Mouse (Mus musculus): ENCODE results near the gene Acvr1.

The Acvr1 gene

DNA sequence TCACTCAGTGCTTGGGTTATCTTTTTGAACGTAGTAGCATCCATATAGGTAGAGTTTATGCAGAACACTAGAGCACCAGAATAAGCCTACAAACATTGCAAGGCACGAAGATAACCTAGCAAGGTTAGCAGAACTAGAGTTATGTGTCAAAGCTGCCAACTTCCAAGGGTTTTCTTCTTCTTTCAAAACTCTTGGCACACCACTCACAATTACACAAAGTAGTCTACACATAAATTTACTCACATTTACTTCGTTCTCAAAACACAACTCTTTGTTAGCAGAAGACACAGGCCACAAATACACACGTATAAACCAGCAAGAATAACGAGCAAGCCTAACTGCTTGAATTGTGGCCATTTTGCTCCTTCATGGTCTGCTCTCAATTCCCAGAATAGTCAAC is 23.7 kb downstream of the Acvr1 start:
- DNase-seq (ENCODE audit: low read depth, low spot score) = no peak
- no peaks in the 10 kb centered on the region for H3K36me3 ChIP-seq (ENCODE audit: control insufficient read depth, insufficient read depth, low read length, poor library complexity, severe bottlenecking)
- H3K27me3 ChIP-seq (ENCODE audit: control insufficient read depth, insufficient read depth, low read length, poor library complexity, severe bottlenecking) = no peaks in the 10 kb centered on the region

DNA sequence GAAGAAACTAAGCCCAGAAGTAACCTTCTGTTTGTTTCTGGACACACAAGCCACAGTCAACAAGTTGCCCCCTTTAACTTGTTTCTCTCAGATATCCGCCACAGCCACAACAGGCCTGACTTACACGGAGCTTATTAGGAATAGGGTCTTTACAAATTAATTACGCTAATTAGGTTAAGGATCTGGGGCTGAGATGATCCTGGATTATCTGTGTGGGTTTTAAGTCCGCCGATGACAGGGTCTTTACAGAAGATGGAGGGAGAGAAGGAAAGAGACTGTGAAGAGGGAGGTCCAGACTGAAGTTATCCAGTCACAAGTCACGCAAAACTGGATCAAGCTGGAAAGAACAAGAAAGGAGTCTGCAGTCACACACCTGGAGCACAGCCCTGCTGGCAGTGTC is 28.8 kb downstream of the Acvr1 start:
- no peaks in the 10 kb centered on the region for H3K36me3 ChIP-seq (ENCODE audit: control insufficient read depth, insufficient read depth, low read length, poor library complexity, severe bottlenecking)
- H3K27me3 ChIP-seq (ENCODE audit: control insufficient read depth, insufficient read depth, low read length, poor library complexity, severe bottlenecking) = no peaks in the 10 kb centered on the region
- DNase-seq (ENCODE audit: low read depth, low spot score) = no peak

DNA sequence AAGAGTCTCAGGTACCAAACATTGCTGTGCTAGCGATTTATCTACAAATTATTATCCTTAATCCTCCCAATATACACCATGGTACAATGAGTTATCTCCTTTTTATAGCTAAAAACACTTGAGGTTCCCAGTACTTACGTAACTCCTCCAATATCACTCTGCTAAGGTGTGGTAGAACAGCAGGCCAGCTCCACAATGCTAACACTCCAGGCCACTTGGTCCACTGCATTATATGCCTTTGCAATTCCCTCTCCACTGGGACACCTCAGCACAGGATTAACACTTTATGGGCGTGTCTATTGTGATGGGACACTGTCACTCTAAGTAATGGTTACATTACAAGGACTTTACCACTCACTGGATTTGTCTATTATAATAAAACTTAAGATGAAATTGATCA is 30.2 kb downstream of the Acvr1 start:
- H3K36me3 ChIP-seq (ENCODE audit: control insufficient read depth, insufficient read depth, low read length, poor library complexity, severe bottlenecking) = no peaks in the 10 kb centered on the region
- no peak for DNase-seq (ENCODE audit: low read depth, low spot score)
- H3K27me3 ChIP-seq (ENCODE audit: control insufficient read depth, insufficient read depth, low read length, poor library complexity, severe bottlenecking) = no peaks in the 10 kb centered on the region

DNA sequence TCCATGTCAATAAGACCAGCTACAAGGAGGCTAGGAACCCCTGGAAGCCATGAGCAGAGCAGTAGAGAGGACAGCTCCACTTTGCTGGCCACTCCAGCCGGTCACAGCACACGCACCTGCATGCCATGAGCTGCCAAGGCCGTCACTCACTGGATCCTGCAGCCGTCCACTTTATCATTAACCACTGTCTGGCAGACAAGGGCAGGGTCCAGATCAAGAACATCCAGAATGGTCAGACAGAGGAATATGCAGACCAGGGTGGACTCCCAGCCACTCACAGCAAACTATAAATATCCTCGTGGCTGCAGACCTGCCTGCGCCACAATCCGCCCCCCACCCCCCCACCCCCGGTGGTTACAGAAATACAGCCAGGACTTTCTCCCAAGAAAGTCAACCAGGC is 31.7 kb downstream of the Acvr1 start:
- no peaks in the 10 kb centered on the region for H3K36me3 ChIP-seq (ENCODE audit: control insufficient read depth, insufficient read depth, low read length, poor library complexity, severe bottlenecking)
- no peak for DNase-seq (ENCODE audit: low read depth, low spot score)

DNA sequence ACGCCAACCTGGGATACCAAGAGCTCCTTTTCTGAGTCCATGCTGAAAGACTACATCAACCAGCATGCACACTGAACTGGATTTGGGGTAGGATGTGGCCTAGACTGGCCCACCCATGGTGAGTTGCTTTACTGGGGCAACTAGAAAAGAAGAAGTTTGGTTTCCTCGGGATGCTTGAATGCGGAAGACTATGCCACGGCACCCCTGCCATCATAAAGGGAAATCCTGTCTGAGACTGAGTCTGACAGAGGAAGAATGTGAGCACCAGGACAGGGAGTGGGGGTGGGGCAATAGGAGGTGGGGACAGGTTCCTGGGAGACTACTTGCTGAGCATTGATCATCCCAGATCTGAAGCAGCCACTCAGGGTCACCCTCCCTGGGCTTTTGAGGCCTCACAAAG is 32.6 kb downstream of the Acvr1 start:
- DNase-seq (ENCODE audit: low read depth, low spot score) = no peak
- Histone ChIP-seq H3K27me3 (ENCODE audit: control insufficient read depth, insufficient read depth, low read length, poor library complexity, severe bottlenecking) (no peaks in the 10 kb centered on the region), H3K36me3 (ENCODE audit: control insufficient read depth, insufficient read depth, low read length, poor library complexity, severe bottlenecking) (no peaks in the 10 kb centered on the region)

More for the DNA sequence above, 31.7 kb downstream of the Acvr1 start:
- H3K27me3 ChIP-seq (ENCODE audit: control insufficient read depth, insufficient read depth, low read length, poor library complexity, severe bottlenecking) = no peaks in the 10 kb centered on the region

DNA sequence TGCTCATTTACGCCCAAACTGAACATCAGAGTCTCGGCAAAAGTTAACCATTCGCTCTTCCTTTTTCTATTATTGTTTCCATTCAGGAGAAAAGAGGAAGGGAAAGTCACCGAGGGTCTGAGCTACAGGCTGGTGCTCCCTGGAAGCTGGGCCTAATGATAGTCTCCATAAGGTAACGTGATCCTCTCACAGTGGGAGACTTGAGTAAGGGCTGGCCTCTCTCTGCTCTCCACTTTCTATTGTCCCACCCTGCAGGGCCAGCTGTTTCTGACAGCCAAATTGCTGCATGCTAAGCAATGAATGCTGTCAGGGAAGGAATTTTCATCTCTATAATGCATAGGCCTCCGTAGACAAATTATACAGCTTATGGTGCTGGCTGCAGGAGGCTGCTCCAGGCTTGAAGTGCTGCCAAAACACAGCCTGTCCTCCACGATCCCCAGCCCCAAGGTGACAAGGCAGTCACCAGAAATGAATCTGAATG is 33.4 kb downstream of the Acvr1 start:
- no peak for DNase-seq (ENCODE audit: low read depth, low spot score)
- Histone ChIP-seq H3K36me3 (ENCODE audit: control insufficient read depth, insufficient read depth, low read length, poor library complexity, severe bottlenecking) (no peaks in the 10 kb centered on the region), H3K27me3 (ENCODE audit: control insufficient read depth, insufficient read depth, low read length, poor library complexity, severe bottlenecking) (no peaks in the 10 kb centered on the region)

DNA sequence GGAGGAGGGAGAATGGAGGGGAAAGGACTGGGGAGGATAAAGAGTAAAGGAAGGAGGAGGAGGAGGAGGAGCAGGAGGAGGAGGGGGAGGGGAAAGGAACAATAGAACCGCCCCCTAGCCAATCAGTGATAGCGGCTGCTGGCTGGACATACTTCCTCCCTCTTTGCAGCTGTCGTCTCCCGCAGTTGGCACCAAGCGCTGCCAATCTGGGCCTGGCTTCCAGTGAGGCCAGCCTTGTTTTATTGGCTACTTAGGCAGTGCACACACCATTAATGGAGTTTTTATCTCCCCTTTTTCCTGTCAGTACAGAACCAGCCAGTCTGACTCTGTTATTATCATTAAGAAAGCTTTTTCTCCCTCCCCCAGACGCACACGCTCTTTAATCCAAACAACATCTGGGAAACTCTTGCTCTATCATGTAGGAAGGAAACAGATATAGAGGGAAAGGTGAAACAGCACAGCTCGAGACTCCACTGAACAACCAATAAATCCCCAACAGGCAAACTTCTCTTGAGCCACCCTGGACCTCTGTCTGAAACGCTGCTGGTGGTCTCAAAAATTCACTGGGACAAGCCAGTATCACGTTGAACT is 34.6 kb downstream of the Acvr1 start:
- no peaks in the 10 kb centered on the region for H3K27me3 ChIP-seq (ENCODE audit: control insufficient read depth, insufficient read depth, low read length, poor library complexity, severe bottlenecking)
- DNase-seq (ENCODE audit: low read depth, low spot score) = no peak
- no peaks in the 10 kb centered on the region for H3K36me3 ChIP-seq (ENCODE audit: control insufficient read depth, insufficient read depth, low read length, poor library complexity, severe bottlenecking)

DNA sequence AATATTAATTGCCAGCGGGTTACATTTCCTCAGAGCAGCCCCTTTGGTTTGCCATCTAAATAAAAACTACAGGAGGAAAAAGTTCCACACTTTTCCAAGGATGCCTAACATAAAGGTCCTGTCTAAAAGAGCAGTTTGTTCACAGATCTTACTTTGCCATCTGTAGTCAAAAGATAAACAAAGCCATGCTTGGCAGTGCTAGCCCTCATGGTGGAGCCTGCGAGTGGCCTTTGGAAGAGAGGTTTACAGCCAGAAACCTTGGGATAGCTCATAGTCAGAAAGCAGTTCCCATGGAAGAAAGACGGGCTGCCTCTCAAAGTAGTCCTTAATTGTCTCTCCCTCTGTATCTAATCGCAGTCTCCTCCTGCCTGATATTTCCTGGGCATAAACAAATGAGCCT is 36.4 kb downstream of the Acvr1 start:
- DNase-seq (ENCODE audit: low read depth, low spot score) = no peak
- no peaks in the 10 kb centered on the region for H3K36me3 ChIP-seq (ENCODE audit: control insufficient read depth, insufficient read depth, low read length, poor library complexity, severe bottlenecking)
- no peaks in the 10 kb centered on the region for H3K27me3 ChIP-seq (ENCODE audit: control insufficient read depth, insufficient read depth, low read length, poor library complexity, severe bottlenecking)

DNA sequence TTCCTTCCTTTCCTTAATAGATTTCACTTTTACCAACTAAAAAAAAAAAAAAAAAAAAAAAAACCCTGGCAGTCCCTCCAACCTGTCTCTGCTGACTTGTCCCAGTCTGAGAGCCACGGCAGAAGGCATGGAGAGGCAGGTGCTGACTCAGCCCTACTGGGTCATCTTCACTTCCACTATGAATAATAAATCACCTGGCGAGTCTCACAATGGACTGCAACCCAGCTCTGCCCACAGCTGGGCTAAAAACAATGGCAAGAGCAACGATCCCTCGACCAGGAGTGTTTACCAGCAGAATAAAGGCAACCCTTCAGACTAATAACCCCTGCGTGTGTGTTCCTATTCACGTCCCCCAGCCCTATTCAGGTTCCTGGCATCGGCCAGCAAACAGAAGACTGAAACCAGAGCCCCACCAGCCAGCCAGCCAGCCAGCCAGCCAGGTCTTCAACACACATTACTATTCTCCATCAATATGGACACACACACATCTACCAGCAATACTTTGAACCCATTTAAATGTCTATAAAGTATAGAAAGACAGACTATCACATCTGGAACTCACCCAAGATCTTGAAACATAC is 37.0 kb downstream of the Acvr1 start:
- H3K27me3 ChIP-seq (ENCODE audit: control insufficient read depth, insufficient read depth, low read length, poor library complexity, severe bottlenecking) = no peaks in the 10 kb centered on the region

DNA sequence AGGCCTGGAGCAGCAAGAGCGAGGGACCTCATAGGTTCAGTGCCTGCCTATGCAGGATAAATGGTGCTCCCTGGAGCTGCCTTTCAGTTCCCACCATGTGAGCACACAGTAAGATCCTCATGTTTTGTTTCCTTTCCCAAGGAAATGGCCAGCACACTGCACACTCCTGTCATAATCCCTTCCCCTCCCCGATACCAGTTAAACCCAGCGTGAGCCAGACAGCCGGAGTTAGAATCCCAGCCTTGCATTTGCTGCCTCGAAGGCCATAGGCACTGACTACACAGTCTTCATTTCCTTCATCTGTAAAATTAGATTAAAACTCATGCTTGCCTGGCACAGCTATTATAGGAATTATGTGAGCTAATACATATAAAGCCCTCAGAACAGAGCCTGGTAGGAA is 37.6 kb downstream of the Acvr1 start:
- H3K27me3 ChIP-seq (ENCODE audit: control insufficient read depth, insufficient read depth, low read length, poor library complexity, severe bottlenecking) = no peaks in the 10 kb centered on the region
- no peak for DNase-seq (ENCODE audit: low read depth, low spot score)
- H3K36me3 ChIP-seq (ENCODE audit: control insufficient read depth, insufficient read depth, low read length, poor library complexity, severe bottlenecking) = no peaks in the 10 kb centered on the region

More for the DNA sequence above, 37.0 kb downstream of the Acvr1 start:
- no peaks in the 10 kb centered on the region for H3K36me3 ChIP-seq (ENCODE audit: control insufficient read depth, insufficient read depth, low read length, poor library complexity, severe bottlenecking)
- no peak for DNase-seq (ENCODE audit: low read depth, low spot score)

DNA sequence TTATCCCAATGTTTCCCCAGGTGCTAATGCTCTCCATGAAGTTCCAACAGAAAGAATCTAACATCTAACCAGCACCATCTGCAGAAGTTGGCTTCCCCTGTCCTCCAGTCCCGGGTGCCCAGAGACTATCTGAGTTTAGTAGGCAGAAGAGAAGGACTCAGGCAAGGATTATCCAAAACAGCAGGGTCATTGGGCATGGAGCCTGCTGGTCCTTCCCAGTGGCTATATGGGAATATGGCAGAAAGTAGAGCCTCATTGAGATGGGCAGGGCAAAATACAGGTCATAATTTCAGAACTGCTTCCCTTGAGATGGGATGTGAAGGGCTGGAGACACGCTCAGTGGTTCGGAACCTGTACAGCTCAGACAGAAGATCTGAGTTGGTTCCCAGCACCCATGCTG is 39.2 kb downstream of the Acvr1 start:
- Histone ChIP-seq H3K27me3 (ENCODE audit: control insufficient read depth, insufficient read depth, low read length, poor library complexity, severe bottlenecking) (no peaks in the 10 kb centered on the region), H3K36me3 (ENCODE audit: control insufficient read depth, insufficient read depth, low read length, poor library complexity, severe bottlenecking) (no peaks in the 10 kb centered on the region)
- no peak for DNase-seq (ENCODE audit: low read depth, low spot score)

DNA sequence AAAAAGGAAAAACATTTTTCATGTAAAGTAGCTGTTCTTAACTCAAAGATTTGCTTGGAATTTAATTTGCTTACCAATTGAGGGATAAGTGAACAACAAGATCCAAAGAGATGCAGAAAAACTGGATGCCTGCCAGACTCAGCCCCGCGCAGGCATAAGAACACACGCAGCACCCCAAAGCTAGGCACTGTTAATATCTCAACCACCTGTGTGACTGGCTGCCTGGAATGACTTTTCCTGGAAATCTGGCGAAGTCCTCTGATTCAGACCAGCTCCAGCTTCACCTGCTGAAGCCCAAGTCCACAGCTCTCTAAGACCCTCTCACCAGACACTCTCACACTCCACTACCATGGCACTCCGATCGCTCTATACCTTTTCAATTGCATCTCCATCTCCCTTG is 42.6 kb downstream of the Acvr1 start:
- no peak for DNase-seq (ENCODE audit: low read depth, low spot score)
- no peaks in the 10 kb centered on the region for H3K27me3 ChIP-seq (ENCODE audit: control insufficient read depth, insufficient read depth, low read length, poor library complexity, severe bottlenecking)
- H3K36me3 ChIP-seq (ENCODE audit: control insufficient read depth, insufficient read depth, low read length, poor library complexity, severe bottlenecking) = no peaks in the 10 kb centered on the region

DNA sequence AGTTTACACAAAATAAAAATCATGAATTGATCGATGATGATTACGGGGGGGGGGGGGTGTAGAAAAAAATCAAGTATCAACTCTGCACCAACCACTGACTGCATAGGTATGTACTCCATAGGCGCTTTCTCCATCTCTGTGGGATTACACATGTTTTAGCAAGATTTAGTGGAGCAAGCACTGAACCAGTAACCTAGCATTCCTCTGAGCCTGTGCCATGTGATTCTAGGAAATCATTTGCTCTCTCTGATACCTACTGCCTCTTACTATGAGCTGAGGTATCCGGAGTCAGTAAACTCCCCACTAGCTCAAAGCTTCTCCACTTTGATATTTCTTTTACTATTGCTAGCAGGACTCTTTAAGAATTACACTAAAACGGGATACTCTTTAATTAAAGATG is 43.1 kb downstream of the Acvr1 start:
- no peaks in the 10 kb centered on the region for H3K27me3 ChIP-seq (ENCODE audit: control insufficient read depth, insufficient read depth, low read length, poor library complexity, severe bottlenecking)
- no peaks in the 10 kb centered on the region for H3K36me3 ChIP-seq (ENCODE audit: control insufficient read depth, insufficient read depth, low read length, poor library complexity, severe bottlenecking)
- DNase-seq (ENCODE audit: low read depth, low spot score) = no peak

DNA sequence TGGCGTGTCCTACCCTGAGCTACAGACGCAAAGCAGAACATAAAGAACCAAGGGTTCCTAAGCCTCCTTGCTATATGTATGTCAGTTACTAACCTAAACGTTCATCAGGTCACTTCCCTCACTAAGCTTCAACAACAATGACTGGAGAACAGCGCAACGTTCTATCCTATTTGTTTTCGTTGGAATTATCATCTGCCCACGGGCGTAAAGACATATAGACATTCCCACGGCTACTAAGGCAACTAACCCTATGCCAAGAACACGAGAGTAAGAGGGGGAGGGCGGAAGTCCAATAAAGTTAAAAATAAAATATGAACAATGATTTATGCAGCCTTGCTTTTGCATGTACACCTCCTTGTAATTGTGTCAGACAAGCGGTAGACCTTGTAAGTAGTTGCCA is 43.9 kb downstream of the Acvr1 start:
- Histone ChIP-seq H3K27me3 (ENCODE audit: control insufficient read depth, insufficient read depth, low read length, poor library complexity, severe bottlenecking) (no peaks in the 10 kb centered on the region), H3K36me3 (ENCODE audit: control insufficient read depth, insufficient read depth, low read length, poor library complexity, severe bottlenecking) (no peaks in the 10 kb centered on the region)
- DNase-seq (ENCODE audit: low read depth, low spot score) = no peak

DNA sequence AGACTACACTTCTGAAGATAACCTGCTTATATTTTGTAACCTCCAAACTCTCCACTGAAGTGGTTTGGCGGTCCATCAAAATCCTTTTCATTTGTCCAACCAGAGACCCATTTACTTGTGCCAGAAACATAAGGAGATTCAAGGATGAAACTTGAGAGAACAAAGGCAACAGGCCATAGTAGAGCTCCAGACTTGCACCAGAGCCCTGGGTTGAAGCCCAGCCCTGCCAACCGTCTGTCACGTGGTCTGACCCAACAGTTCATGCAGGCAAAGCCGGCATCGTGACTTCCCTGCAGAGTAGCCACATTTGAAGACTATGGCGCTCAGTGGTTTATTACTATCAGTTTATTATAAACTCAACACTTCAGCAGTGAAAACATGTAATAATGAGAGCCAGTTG is 45.3 kb downstream of the Acvr1 start:
- H3K27me3 ChIP-seq (ENCODE audit: control insufficient read depth, insufficient read depth, low read length, poor library complexity, severe bottlenecking) = no peaks in the 10 kb centered on the region
- DNase-seq (ENCODE audit: low read depth, low spot score) = no peak
- no peaks in the 10 kb centered on the region for H3K36me3 ChIP-seq (ENCODE audit: control insufficient read depth, insufficient read depth, low read length, poor library complexity, severe bottlenecking)

DNA sequence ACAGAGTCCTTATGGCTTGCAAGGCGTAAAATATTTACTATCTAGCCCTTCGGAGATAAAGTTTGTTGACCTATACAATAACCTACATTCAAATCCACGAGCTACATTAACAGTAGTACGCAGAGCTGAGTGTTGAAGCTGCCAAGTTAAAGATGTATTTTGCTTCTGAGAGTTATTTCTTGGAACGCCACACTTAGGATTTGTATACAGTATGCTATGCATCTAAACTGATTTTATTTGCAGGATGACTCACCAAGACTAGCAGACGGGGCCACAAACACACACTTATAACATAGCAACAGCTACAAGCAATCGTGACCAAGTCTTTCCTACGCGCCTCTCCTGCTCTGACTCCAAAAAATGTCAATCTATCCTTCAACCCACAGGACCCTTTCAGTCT is 46.2 kb downstream of the Acvr1 start:
- Histone ChIP-seq H3K27me3 (ENCODE audit: control insufficient read depth, insufficient read depth, low read length, poor library complexity, severe bottlenecking) (no peaks in the 10 kb centered on the region), H3K36me3 (ENCODE audit: control insufficient read depth, insufficient read depth, low read length, poor library complexity, severe bottlenecking) (no peaks in the 10 kb centered on the region)
- DNase-seq (ENCODE audit: low read depth, low spot score) = no peak
